Mouse (Mus musculus): ENCODE measurements at regions not wholly inside any gene's neighbourhood (a gene's known extent, or its start where the extent isn't known, plus 50 kb on each side); places are given as distances from the start of the nearest gene placed in this dataset.
A peak's percentile ranks its signal among the peaks of the same experiment; 100 is the strongest.

DNA sequence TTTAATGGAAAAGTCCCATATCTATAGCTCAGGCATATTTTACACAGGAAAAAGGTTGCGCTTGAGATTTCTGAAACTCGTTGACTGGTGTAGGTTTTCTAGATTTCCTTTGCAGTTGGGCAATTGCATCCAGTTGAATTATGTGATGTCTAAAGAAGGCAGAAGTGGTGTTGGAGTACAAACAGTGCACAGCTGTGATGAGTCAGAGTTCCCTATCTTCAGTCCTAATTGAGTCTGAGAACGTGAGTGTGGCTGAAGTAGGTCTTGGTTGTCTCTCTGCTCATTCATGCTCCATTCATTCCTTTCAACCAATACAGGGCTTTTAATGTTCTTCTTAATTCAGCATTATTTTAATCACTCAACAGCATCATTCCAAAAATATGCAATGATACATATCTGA, 142.9 kb upstream of the Dpyd start:
- H3K9ac ChIP-seq (ENCODE audit: low read depth, low read length), result no peak overlapping the region
- H3K36me3 ChIP-seq (ENCODE audit: control insufficient read depth, insufficient read depth, low read length), result no peaks in the 10 kb centered on the region
- intact Hi-C loops (cut with DNase I), result no loop called here
- H3K4me1 ChIP-seq (ENCODE audit: control insufficient read depth, insufficient read depth, low read length), result no peaks in the 10 kb centered on the region
- no peak for TF ChIP-seq EP300 (IDR thresholded peaks at IDR 0.05; ENCODE audit: insufficient read depth, low read depth, low read length)
- no peak for TF ChIP-seq CTCF (IDR thresholded peaks at IDR 0.05)
- TF ChIP-seq POLR2A (IDR thresholded peaks at IDR 0.05; ENCODE audit: insufficient read depth, low read depth, low read length), result no peak
- H3K27ac ChIP-seq, result no peak overlapping the region
- H3K4me3 ChIP-seq, result no peak overlapping the region
- no peaks in the 10 kb centered on the region for H3K27me3 ChIP-seq (ENCODE audit: control insufficient read depth, insufficient read depth, low read length)
- DNase-seq, result no peak
- 59% methylated on average over 3 of the region's 3 CpGs for WGBS
- H3K79me2 ChIP-seq (replicated peaks; ENCODE audit: control insufficient read depth, insufficient read depth, low read length), result no peaks in the 10 kb centered on the region

GRCm38 (mm10) chr3:118421701-118422100, 140.2 kb upstream of the Dpyd start:
- no peak for TF ChIP-seq POLR2A (IDR thresholded peaks at IDR 0.05; ENCODE audit: insufficient read depth, low read depth, low read length)
- TF ChIP-seq EP300 (IDR thresholded peaks at IDR 0.05; ENCODE audit: insufficient read depth, low read depth, low read length), result no peak
- no peak for TF ChIP-seq CTCF (IDR thresholded peaks at IDR 0.05)
- H3K9ac ChIP-seq (ENCODE audit: low read depth, low read length), result no peak overlapping the region
- H3K4me1 ChIP-seq (ENCODE audit: control insufficient read depth, insufficient read depth, low read length), result no peaks in the 10 kb centered on the region
- no peak overlapping the region for H3K4me3 ChIP-seq
- DNase-seq, result no peak
- no peak overlapping the region for H3K27ac ChIP-seq
- H3K27me3 ChIP-seq (ENCODE audit: control insufficient read depth, insufficient read depth, low read length), result no peaks in the 10 kb centered on the region
- intact Hi-C loops (cut with DNase I), result no loop called here
- no peaks in the 10 kb centered on the region for H3K79me2 ChIP-seq (replicated peaks; ENCODE audit: control insufficient read depth, insufficient read depth, low read length)
- H3K36me3 ChIP-seq (ENCODE audit: control insufficient read depth, insufficient read depth, low read length), result no peaks in the 10 kb centered on the region
- 53% methylated on average over 3 of the region's 3 CpGs for WGBS

DNA sequence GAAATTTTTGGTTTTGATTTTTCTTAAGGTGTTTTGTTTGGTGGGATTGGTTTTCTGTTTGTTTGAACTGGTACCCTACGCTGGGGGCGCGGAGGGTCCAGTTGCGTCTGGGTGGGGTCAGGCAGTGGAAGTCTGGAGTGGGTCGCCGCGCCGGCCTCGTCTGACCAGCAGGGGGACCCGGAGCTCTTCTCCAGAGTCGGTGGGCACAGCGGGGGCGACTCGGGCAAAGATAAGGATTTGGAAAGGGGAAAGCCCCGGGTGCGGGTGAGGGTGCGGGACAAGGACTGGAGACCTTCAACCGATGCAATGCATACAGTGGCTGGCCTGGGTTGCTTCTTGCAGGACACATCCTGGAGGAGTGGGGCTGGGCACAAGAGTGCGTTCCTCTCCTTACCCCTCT, 136.2 kb upstream of the Dpyd start:
- H3K4me3 ChIP-seq, result no peak overlapping the region
- WGBS, result 3% methylated on average over 19 of the region's 19 CpGs
- TF ChIP-seq EP300 (IDR thresholded peaks at IDR 0.05; ENCODE audit: insufficient read depth, low read depth, low read length) (no peak), CTCF (IDR thresholded peaks at IDR 0.05) (no peak), POLR2A (IDR thresholded peaks at IDR 0.05; ENCODE audit: insufficient read depth, low read depth, low read length) (no peak)
- intact Hi-C loops (cut with DNase I), result no loop called here
- peaks cover 6% of the 10 kb centered on the region for H3K27me3 ChIP-seq (ENCODE audit: control insufficient read depth, insufficient read depth, low read length)
- H3K27ac ChIP-seq, result no peak overlapping the region
- no peaks in the 10 kb centered on the region for H3K4me1 ChIP-seq (ENCODE audit: control insufficient read depth, insufficient read depth, low read length)
- no peak for DNase-seq
- no peaks in the 10 kb centered on the region for H3K36me3 ChIP-seq (ENCODE audit: control insufficient read depth, insufficient read depth, low read length)
- no peaks in the 10 kb centered on the region for H3K79me2 ChIP-seq (replicated peaks; ENCODE audit: control insufficient read depth, insufficient read depth, low read length)
- H3K9ac ChIP-seq (ENCODE audit: low read depth, low read length), result no peak overlapping the region

DNA sequence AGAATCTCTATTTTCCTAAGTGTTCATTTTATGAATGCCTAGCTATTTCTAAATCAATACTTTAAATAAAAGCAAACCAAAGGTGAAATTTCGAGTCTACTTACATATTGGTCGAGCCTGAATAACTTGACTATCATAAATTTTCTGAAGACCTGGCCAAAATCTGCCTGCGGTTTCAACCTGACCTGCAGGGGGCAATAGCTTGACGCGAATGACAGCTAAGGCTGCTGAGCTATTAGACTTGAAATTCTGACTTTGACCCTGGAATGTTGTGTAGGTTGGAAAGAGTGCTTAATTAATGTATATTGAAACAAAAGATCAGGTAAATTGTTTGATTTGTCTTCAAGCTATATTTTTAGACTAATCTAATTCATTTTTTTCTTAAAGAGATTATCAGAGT, 133.4 kb upstream of the Dpyd start:
- intact Hi-C loops (cut with DNase I), result no loop called here
- Histone ChIP-seq H3K36me3 (ENCODE audit: control insufficient read depth, insufficient read depth, low read length) (no peaks in the 10 kb centered on the region), H3K27ac (no peak overlapping the region), H3K79me2 (replicated peaks; ENCODE audit: control insufficient read depth, insufficient read depth, low read length) (no peaks in the 10 kb centered on the region), H3K4me1 (ENCODE audit: control insufficient read depth, insufficient read depth, low read length) (no peaks in the 10 kb centered on the region), H3K9ac (ENCODE audit: low read depth, low read length) (no peak overlapping the region), H3K27me3 (ENCODE audit: control insufficient read depth, insufficient read depth, low read length) (peaks cover 10% of the 10 kb centered on the region), H3K4me3 (no peak overlapping the region)
- DNase-seq, result peak in 1 of 2 experiments; percentile 25
- 2% methylated on average over 5 of the region's 5 CpGs for WGBS
- no peak for TF ChIP-seq POLR2A (IDR thresholded peaks at IDR 0.05; ENCODE audit: insufficient read depth, low read depth, low read length)
- TF ChIP-seq CTCF (IDR thresholded peaks at IDR 0.05), result peak; percentile 79

- no peak for DNase-seq
- WGBS, result 11% methylated on average over 29 of the region's 29 CpGs
- H3K4me3 ChIP-seq, result no peak overlapping the region
- H3K27me3 ChIP-seq (ENCODE audit: control insufficient read depth, insufficient read depth, low read length), result peaks cover 15% of the 10 kb centered on the region
- H3K4me1 ChIP-seq (ENCODE audit: control insufficient read depth, insufficient read depth, low read length), result no peaks in the 10 kb centered on the region
- H3K9ac ChIP-seq (ENCODE audit: low read depth, low read length), result no peak overlapping the region
- H3K36me3 ChIP-seq (ENCODE audit: control insufficient read depth, insufficient read depth, low read length), result no peaks in the 10 kb centered on the region
- TF ChIP-seq POLR2A (IDR thresholded peaks at IDR 0.05; ENCODE audit: insufficient read depth, low read depth, low read length) (no peak), EP300 (IDR thresholded peaks at IDR 0.05; ENCODE audit: insufficient read depth, low read depth, low read length) (no peak), CTCF (IDR thresholded peaks at IDR 0.05) (no peak)
- H3K27ac ChIP-seq, result no peak overlapping the region
- intact Hi-C loops (cut with DNase I), result loop anchor here (5.0 kb wide), 1 partner anchor 1762 kb away; no protein-coding TSS in a partner anchor
- H3K79me2 ChIP-seq (replicated peaks; ENCODE audit: control insufficient read depth, insufficient read depth, low read length), result no peaks in the 10 kb centered on the region
Observed at GRCm38 (mm10) chr3:118429825-118430630, 131.9 kb upstream of the Dpyd start.

- Histone ChIP-seq H3K9ac (ENCODE audit: low read depth, low read length) (no peak overlapping the region), H3K4me1 (ENCODE audit: control insufficient read depth, insufficient read depth, low read length) (no peaks in the 10 kb centered on the region), H3K36me3 (ENCODE audit: control insufficient read depth, insufficient read depth, low read length) (no peaks in the 10 kb centered on the region), H3K4me3 (no peak overlapping the region), H3K27ac (no peak overlapping the region), H3K79me2 (replicated peaks; ENCODE audit: control insufficient read depth, insufficient read depth, low read length) (no peaks in the 10 kb centered on the region), H3K27me3 (ENCODE audit: control insufficient read depth, insufficient read depth, low read length) (peaks cover 15% of the 10 kb centered on the region)
- intact Hi-C loops (cut with DNase I), result loop anchor here (5.0 kb wide), 1 partner anchor 1762 kb away; no protein-coding TSS in a partner anchor
- WGBS, result 2% methylated on average over 7 of the region's 7 CpGs
- no peak for TF ChIP-seq EP300 (IDR thresholded peaks at IDR 0.05; ENCODE audit: insufficient read depth, low read depth, low read length)
- TF ChIP-seq POLR2A (IDR thresholded peaks at IDR 0.05; ENCODE audit: insufficient read depth, low read depth, low read length), result no peak
- no peak for TF ChIP-seq CTCF (IDR thresholded peaks at IDR 0.05)
- DNase-seq, result no peak
Observed at GRCm38 (mm10) chr3:118430631-118430906, 131.4 kb upstream of the Dpyd start.
